Mouse (Mus musculus) cortical plate, adult 2 months (tissue): ENCODE results near the gene Pdf. TPM values are rescaled to one million over a fixed set of nuclear protein-coding genes. Genes with fewer than 3 reads are reported as not detected.
A peak's percentile ranks its signal among the peaks of the same experiment; 100 is the strongest.
"Not testable (repeated sequence)": the region's sequence is repeated elsewhere in the genome, so short reads cannot be mapped to it uniquely, and the experiment has no call there.

Experiments used
- H3K27ac ChIP-seq: fragments of 200-500 bp; 2 replicates; pipeline ENCODE4 v1.5.1; 2012; ENCODE audit warnings: low read length, control low read depth, inconsistent platforms; ENCODE audit not compliant: insufficient read depth
- H3K4me1 ChIP-seq: fragments of 200-500 bp; 2 replicates; pipeline ENCODE4 v1.6.1; 2011; ENCODE audit warnings: low read length; ENCODE audit not compliant: control insufficient read depth, insufficient read depth
- H3K4me3 ChIP-seq: fragments of 200-500 bp; 2 replicates; pipeline ENCODE4 v1.5.1; 2011; ENCODE audit warnings: mild to moderate bottlenecking, low read length, control low read depth; ENCODE audit not compliant: insufficient read depth
- CTCF ChIP-seq: fragments of 200-500 bp; IDR thresholded peaks from 2 replicates; pipeline ENCODE4 v1.5.1; 2011; ENCODE audit warnings: mild to moderate bottlenecking, control low read depth, low read length; ENCODE audit not compliant: insufficient read depth; ENCODE audit errors: extremely low read depth
- POLR2A ChIP-seq: fragments of 200-500 bp; IDR thresholded peaks from 2 replicates; pipeline ENCODE4 v1.6.1; 2011; ENCODE audit warnings: mild to moderate bottlenecking, low read length, control low read depth; ENCODE audit not compliant: insufficient read depth; ENCODE audit errors: extremely low read depth
- polyA plus RNA-seq: library from polyadenylated mRNA; depleted of rRNA; stranded (reverse); fragments of >200 nt; gene quantifications from 2 replicates; pipeline ENCODE4 v1.2.3, GENCODE M21; 2012

The Pdf gene
- polyA plus RNA-seq, 1 experiment, result 32.4 TPM

DNA sequence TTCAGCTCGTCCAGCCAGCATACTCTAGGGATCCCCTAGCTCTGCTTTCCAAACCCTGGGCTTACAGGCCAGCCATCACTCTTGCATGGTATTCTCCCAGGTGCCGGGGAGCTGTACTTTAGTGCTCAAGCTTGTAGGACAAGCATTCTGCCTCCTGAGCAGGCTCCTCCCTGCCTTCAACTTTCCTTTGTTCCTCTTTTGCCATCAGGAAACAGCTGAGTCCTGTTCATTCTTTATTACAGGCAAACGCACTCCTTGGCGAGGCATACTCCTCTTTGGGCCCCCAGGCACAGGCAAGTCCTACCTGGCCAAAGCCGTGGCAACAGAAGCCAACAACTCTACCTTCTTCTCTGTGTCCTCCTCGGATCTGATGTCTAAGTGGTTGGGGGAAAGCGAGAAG is 7.8 kb downstream of the Pdf start:
- no peak overlapping the region for H3K27ac ChIP-seq
- H3K4me1 ChIP-seq, result no peaks in the 10 kb centered on the region
- TF ChIP-seq CTCF (no peak), POLR2A (no peak)
- H3K4me3 ChIP-seq, result no peak overlapping the region

DNA sequence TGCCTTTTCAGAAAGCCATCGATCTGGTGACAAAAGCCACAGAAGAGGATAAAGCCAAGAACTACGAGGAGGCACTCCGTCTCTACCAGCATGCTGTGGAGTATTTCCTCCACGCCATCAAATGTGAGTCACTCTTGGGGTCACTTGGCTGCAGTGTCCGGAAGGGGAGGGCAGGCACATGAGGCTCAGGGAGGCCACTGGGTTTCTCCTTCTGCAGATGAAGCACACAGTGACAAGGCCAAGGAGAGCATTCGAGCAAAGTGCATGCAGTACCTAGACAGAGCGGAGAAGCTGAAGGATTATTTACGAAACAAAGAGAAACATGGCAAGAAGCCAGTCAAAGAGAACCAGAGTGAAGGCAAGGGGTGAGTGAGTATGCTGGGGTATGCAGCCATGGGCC is 11.8 kb downstream of the Pdf start:
- no peak overlapping the region for H3K27ac ChIP-seq
- TF ChIP-seq CTCF, result no peak
- no peak for TF ChIP-seq POLR2A
- no peak overlapping the region for H3K4me3 ChIP-seq
- peaks cover 5% of the 10 kb centered on the region for H3K4me1 ChIP-seq

DNA sequence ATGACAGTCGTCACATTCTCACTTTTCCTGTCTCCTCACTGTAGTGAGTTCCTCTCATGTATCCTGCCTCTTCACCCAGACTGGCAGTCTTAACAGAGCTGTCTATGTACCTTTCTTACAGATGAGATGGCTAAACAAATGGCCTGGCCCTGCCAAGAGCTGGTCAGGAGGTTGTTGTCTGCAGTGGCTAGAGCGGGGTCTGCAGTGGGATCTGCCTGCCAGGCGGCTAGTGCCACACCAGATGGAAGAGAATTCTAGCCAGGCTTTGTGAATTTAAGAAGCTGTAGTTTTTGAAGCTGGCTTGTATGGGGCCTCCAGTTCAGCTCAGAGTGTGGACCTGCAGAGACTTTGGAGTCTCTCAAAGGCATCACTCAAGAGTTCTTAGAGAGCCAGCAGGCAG is 12.8 kb downstream of the Pdf start:
- no peak for TF ChIP-seq POLR2A
- TF ChIP-seq CTCF, result no peak
- Histone ChIP-seq H3K4me1 (peaks cover 5% of the 10 kb centered on the region), H3K27ac (no peak overlapping the region), H3K4me3 (no peak overlapping the region)

DNA sequence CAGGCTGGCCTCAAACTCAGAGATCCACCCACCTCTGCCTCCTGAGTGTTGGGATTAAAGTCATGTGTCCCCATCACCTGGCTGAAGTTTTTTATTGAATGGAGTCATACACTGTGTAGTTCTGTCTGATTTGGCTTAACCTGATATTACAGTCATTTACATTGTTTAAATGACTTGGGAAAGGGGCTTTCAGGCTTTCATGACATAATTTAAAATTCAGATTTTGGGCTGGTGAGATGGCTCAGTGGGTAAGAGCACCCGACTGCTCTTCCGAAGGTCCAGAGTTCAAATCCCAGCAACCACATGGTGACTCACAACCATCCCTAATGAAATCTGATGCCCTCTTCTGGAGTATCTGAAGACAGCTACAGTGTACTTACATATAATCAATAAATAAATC is 14.8 kb downstream of the Pdf start:
- not testable (repeated sequence) for H3K27ac ChIP-seq, H3K4me1 ChIP-seq, H3K4me3 ChIP-seq

DNA sequence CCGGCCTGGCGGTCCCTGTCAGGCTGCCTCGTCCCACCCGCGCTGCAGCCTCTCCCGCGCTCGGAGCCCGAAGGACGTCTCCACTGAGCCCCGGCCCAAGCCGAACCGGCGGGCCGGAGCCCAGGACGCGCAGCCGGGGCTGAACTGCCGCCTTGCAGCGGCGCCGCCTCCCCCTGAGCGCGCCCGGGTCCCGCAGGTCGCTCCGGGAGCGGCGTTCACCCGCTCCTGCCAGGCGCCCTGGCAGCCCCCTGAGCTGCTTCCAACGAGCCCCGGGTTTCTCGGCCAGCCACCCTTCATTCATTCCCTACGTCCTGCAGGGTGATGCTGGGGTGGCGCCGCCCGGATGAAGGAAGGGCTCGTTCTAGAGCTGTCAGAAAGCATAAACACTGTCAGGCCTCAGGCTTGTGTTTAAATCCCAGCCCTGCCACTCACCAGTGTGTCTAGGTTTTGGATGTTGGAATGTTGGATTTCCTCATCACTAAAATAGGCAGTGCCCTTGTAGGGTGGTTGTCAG is 16.8 kb downstream of the Pdf start:
- peak overlapping the region; percentile 85 for H3K27ac ChIP-seq
- peaks cover 5% of the 10 kb centered on the region for H3K4me1 ChIP-seq
- peak overlapping the region; percentile 91 for H3K4me3 ChIP-seq
- no peak for TF ChIP-seq POLR2A
- no peak for TF ChIP-seq CTCF

DNA sequence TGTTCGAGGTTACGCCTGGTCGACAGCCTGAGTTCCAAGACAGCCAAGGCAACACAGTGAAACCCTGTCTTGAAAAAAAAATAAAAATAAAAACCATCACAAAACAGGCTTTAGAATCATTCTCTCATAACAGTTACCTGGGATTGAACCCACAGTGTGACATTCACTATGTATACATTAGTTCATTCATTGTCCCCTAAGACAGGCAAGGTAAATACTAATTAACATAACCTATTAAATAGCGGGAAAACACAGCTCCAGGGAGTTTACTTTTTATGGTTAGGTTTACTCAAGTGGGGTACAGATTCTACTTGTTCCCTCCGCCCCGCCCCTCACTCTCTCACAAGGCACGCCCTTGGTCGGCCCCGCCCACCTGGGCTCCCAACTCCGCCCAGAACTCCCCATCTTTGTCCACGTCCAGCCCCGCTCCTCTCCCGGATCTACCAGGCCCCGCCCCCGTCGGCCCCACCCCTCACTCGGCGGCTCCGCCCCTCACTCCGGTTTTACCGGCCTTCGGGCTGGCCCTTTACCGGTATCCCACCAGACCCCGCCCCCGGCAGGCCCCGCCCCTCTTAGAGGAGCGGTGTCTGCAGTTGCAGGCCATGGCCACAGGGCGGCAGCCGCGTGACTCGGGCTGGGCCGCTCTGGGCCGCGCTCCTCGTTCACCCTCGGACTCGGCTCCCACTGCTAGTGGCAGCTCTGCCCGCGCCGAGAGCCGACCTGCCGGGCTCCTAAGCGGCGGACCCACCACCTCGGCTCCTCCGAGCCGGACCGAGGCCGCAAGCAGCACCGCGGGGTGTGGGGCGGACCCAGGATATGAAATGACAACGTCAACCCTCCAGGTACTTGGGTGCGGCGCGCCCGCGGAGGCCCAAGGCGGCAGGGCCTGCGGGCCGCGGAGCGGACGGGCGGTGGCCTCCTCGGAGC is 17.5 kb downstream of the Pdf start, which contains the start of gene Vps4a:
Gene Vps4a (plus strand): TSS at position 573 of the 927 bp plus-strand sequence.
- peaks cover 5% of the 10 kb centered on the region for H3K4me1 ChIP-seq
- TF ChIP-seq POLR2A (peak; percentile 65; the same call in 1 of the 2 replicates), CTCF (peak; percentile 53)
- H3K27ac ChIP-seq, result peak within 1 kb of the TSS; percentile 85
- peak within 1 kb of the TSS; percentile 91 for H3K4me3 ChIP-seq

DNA sequence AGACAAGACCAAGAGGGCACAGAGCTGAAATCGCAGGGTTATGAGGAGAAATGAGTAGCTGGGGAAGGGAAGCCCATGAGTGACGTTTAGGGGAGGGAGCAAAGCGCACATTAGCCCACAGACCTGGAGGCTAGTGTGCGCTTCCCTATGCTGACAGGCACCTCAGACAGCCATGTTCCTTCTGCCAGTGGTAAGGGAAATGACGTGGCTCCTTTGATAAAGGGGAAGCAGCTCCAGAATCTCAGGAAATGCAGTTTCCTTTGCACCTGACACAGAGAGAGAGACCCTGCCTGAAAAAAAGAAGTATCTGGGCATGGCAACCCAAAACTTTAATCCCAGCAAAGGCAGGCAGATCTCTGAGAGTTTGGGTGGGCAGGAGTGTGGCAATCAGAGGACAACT is 18.4 kb downstream of the Pdf start:
- TF ChIP-seq POLR2A, result no peak
- TF ChIP-seq CTCF, result no peak
- Histone ChIP-seq H3K4me1 (peaks cover 5% of the 10 kb centered on the region), H3K27ac (no peak overlapping the region), H3K4me3 (no peak overlapping the region)

DNA sequence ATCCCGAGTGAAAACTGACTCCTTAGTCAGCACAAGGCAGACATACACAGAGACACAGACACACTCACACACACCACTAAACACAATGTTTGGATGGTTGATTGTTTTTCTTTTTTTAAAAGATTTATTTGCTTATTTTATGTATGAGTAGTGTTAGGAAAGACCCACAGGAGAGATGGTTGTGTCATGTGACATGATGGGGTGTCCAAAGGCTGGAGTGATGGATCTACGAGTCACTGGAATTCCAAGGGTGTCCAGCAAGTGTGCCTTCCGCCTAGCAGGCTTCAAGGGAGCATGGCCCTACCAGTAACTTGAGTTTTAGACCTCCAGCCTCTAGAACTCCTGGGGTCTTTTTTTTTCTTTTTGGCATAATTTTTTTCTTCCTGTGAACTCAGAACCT is 19.1 kb downstream of the Pdf start:
- peaks cover 5% of the 10 kb centered on the region for H3K4me1 ChIP-seq
- no peak overlapping the region for H3K27ac ChIP-seq
- no peak for TF ChIP-seq CTCF
- no peak for TF ChIP-seq POLR2A

DNA sequence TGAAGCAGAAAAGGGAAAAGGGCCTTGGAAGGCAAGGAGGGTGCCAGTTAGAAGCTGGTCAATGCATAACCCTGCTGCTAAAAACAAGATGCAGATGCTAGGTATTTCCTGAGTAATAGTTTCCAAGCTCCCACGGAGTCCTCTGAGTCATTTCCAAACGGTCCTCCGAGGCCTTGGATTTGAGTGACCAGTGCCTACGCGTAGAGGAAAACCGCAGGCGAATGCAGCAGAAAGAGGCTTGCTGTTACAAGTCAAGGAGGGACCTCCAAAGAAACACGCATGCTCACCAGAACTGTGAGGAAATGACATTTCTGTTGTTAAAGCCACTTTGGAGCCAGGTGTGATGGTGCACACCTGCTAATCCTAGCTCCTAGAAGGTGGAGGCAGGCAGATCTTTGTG is 24.9 kb downstream of the Pdf start:
- H3K27ac ChIP-seq, result no peak overlapping the region
- H3K4me1 ChIP-seq, result no peaks in the 10 kb centered on the region
- no peak overlapping the region for H3K4me3 ChIP-seq
- no peak for TF ChIP-seq CTCF
- no peak for TF ChIP-seq POLR2A

More for the DNA sequence above, 19.1 kb downstream of the Pdf start:
- no peak overlapping the region for H3K4me3 ChIP-seq

DNA sequence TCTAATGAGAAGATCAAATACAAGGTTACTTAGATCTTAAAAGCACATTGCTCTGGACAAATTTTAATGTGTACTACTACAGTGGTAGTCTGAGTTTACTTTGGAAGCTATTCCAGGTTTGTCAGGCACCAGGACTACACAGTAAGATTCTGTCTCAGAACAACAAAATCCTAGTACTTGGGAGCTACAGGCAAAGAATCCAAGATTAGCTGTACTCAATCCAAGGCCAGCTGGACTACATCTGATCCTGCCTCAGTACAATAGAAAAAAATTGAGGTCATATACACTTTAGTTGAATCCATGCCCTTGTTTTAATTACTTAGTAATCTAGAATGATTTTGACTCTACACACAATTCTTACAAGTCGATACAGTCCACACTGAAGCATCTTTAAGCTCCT is 33.5 kb downstream of the Pdf start:
- H3K4me3 ChIP-seq, result no peak overlapping the region
- H3K27ac ChIP-seq, result no peak overlapping the region
- H3K4me1 ChIP-seq, result no peaks in the 10 kb centered on the region
- no peak for TF ChIP-seq CTCF
- TF ChIP-seq POLR2A, result no peak
